Mouse (Mus musculus) CH12F3 (cell line): ENCODE data around the gene Olfr583.

Source experiments
- in situ Hi-C: fragments of 300-500 bp; cut with MboI; formaldehyde crosslinking; loops from 2 replicates; pipeline ENCODE4 v1.14.3; 2020; ENCODE audit warnings: low sequenced_read_pairs

Gene Olfr583

DNA sequence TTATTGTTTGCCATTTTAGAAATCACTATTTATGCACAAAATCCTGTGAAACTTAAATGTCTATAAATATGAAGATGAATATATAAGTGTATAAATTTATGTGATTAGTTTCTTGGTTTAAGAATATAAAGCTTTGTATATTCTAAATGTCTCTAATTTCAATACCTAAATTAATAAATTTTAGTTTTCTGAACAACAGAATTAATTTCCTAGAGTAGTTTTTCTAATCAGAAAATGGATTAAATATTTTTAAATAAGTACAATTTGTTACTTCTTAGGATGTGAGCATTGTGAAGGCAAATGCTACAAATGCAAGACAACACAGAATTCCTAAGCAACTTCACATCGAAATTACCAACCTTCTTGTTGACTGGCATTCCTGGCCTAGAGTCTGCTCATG lies at the start of gene Olfr583:
Olfr583 (plus strand) TSS at position 301 of the 400 bp plus-strand sequence.
- in situ Hi-C loops, result no loop called here

DNA sequence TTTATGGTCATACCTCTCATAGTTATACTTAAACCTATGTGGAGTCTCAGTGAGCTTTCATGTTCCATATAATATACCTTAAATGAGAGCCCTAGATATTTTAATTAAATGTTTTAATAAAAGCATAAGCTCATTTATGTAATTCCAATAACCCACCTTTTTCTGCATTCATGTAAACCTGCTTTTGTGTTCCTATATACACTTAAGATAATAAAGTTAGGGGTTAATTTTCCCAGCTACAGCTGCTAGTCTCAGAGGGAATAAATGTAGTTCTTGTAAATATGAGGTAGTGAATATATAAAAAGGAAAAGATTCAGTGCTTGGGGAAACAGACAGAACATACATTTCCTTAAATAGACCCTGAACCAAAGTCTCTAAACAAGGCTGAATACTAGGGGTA lies 13.4 kb upstream of the Olfr583 start, which contains the start of gene Olfr582:
Olfr582 (plus strand) TSS at position 301 of the 400 bp plus-strand sequence.
- in situ Hi-C loops, result no loop called here

- in situ Hi-C loops, result no loop called here
These were observed 30.5 kb downstream of the Olfr583 start, which contains the start of gene Olfr584 for GRCm38 (mm10) chr7:103081585-103081984. Gene Olfr584, plus strand, starts transcription at chr7:103081885.

GRCm38 (mm10) chr7:103097420-103097819 lies 46.3 kb downstream of the Olfr583 start, which contains the start of gene Olfr585:
Gene Olfr585, plus strand, starts transcription at chr7:103097720.
- in situ Hi-C loops, result no loop called here
